Mouse (Mus musculus) spleen, postnatal 10 days (tissue): ENCODE results near the gene Enox1.

Source experiments
- DNase-seq, 2 experiments: peaks; one replicate each; pipeline ENCODE4 v3.0.0; 2021 to 2022; ENCODE audit warnings: low spot score in 2 of 2

The Enox1 gene

DNA sequence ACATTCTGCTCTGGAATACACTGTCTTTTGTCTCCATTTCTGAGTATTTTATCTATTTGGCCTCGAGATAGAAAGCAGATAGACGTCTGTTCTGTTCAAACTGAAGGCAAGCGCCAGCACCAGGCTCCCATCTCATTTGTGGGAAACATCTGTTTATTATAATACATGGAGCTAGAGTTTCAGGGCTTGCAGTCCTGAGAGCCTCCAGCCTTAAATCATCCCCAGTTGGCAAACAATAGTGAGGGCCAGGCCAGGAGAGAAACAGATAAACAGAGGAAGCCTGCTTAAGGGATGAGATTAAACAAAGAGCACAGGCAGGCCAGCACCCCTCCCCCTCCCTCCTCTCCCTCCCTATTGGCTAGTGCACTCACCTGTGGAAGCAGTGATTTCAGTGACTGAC lies 417.9 kb downstream of the Enox1 start:
- DNase-seq: no peak

DNA sequence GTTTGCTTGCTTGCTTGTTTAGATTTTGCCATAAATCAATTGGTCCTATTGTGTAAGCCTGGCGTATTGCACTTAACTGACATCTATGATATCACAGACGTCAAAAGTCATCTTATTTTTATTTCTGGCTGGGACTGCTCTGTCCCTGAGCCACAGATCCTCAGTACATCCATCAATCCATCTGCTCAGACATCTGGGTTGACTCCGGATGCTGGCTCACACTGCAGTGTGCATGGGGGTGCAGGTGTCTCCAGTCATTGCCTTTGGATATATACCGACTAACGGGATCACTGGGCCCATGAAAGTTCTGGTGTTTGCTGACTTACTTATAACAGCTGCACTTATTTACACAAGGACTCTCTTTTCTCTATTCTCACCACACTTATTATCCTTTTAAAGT lies 419.8 kb downstream of the Enox1 start:
- no peak for DNase-seq

DNA sequence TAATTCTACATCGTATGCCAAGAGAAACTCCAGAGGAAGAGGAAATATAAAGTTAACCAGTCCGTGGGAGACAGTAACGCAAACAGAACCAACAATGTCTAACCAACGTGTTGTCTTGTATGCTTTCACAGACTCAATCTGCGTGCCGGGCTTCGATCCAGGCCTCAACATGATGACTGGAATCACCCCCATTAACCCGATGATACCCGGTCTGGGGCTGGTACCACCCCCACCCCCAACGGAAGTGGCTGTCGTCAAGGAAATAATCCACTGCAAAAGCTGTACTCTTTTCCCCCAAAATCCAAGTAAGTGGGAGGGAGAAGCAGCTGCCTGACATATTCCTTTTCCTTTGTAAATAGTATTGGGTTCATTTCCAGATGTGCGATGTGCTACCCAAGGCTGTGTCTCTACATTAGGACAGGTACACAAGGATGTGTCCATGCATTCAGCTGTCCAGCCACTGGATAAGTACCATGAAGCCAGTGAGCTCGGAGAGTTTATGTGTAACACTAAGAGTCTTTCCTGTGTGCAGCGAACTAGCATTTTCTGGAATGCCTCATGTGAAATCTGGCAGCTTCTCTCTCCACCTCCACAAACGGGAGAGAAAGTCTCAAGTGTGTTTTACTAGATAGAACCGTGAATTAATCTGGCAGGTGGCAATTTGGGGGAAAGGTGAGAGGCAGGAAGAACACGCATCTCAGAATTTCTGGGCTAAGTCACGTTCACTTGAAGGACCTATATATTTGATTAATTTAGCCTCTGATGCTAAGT lies 421.1 kb downstream of the Enox1 start:
- no peak for DNase-seq

DNA sequence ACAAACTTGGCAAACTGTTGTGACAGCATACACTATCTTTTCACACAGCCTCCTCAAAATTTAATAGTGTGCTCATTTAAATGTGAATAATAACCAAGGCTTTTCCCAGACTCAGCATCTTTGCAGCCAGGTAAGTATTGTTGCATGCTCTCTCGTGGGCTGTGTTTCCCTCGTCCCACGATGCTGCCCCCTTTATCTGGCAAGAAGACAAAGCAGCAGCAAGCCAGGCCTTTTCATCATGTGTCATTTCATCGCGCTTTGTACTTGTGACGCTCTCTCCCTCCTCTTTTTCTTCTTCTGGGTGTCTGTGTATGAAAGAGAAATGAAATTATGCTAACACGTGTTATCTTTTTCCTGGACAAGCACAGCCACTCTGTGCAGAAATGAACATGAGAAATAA lies 421.8 kb downstream of the Enox1 start:
- DNase-seq: no peak

DNA sequence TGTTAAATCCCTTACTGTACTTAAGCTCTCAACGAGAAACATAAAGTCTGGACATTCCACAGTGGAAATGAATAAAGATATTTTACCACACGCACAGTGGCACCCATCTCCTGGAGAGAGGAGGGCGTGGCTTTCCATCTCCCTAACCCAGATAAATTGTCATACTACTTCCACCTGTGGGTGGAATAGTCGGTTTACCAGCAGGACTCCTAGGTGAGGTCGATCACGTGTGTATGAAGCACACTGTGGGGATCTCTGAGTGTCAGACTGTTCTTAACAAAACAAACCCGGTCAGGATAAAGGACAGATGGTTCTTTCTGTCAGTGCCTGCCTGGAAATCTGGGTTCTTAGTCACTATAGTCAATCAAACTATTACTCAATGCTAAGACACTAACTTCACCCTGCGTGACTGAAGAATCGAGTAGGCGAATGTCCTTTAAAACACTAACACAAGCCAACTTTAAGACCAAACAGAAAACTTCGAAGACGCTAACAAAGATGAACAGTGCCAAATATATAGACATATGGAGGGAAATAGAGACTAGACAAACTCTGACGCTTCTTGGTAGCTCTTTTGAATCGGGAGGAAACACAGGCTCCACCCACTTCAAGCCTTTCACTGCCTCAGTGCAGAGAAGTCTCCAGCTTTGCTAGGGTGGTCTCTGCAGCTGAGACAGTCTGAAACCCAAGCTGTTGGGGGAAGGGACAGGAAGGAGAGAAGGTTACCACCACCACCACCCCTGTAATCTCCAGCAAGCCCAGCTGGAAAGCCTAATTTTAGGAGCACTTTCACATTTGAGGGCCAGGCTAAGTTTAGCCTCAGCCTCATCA lies 423.8 kb downstream of the Enox1 start:
- no peak for DNase-seq

DNA sequence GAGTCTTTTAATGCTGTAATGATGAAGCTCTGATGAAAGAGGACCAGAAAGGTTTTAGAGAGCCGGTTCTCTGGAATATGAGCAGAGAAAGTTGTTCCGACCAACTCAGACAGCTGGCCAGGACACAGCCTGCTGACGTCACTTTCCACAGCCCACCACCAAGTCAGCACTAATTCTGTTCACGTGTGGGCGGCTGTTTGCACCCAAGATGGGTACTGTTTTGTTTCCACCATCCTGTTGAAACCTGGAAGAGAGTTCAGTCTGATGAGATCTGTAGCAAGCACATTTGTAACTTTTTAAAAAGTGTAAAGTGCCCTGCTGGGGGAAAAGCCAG lies 424.3 kb downstream of the Enox1 start:
- DNase-seq: no peak

DNA sequence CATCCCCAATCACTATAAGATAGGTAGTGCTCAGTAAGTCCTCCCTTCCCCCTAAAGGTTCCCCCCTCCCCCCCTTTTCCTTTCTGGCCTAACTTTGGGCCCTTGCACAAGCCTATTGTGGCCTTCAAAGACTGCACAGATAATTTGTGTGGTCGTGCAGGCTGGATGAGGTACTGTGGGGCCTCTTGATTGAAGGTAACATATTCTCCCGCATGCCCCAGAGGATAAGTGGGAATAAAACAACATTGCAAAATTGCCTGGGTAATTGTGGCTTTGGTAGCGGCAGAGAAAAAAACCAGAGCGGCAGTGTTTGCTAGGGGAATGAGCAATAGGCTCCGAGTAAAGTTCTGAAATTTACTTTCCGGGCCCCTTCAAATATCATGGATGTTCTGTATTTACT lies 425.1 kb downstream of the Enox1 start:
- no peak for DNase-seq

DNA sequence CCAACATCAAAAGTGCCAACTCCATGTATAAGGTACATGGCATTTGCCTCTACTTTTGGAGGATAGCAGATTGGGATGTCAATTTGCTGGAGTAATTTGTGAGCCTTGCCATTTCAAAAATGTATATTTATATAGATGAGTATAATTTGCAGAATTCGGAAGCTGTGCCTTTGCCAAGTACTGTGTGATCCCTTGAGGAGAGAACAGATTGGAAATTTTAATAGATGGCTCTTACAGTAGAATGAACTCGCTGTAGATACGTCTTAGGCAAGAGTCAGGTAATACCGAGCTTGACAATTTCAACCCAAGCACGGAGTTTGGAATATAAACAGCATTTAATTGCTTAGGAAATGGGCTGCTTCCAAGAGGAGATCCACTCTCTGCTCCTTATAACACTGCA lies 427.9 kb downstream of the Enox1 start:
- DNase-seq: no peak

DNA sequence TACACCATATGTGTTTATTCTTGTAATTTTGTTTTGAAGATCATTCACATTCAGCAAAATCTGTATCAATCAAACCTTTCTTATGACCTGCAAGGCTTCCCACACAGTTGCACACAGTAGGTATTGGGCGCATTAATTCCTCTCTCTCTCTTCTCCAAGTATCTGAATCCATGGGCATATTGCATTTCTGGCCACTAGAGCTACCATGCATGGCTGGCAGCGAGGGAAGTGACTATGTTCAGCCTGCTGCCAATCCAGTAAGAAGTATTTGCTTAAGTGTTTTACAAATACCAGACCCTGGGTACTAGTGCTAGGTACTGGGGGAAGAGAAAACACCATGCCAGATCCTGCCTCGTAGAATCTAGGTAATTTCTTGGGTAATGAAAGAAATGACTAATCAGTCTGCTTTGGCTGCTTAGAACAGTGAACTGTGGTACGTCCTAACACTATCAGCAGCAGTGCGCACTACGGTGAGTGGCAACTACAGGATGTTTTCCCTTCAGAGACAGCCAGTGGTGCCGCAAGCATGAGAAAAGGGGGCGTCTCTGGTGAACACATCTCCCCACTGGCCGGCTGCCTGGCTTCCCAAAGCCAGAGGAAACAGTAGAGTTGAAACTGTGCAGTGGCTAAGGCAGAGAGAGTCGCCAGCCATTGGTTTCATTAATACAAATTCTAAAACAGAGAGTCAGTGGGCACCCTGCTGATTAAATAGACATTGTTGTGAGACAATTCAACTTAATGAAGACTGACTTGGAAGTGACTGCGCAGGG lies 428.7 kb downstream of the Enox1 start:
- no peak for DNase-seq

DNA sequence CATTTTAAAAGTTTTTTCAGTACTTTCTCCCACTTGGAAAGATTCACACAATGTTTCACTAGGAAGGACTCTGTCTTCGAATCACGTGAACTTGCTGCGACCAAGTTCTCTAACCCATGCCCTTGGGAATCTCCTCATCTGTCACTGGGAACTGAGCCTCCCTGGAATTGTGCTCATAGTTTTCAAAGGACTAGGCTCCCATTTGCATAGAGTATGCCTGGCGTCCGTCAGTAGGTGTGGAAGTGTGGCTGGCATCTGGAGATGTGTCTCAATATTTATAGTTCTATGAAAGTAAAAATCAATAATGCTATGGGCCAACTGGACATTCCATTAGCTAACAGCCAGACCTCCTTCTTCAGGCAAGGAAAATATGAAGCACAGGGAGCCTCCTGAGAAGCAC lies 429.5 kb downstream of the Enox1 start:
- no peak for DNase-seq

DNA sequence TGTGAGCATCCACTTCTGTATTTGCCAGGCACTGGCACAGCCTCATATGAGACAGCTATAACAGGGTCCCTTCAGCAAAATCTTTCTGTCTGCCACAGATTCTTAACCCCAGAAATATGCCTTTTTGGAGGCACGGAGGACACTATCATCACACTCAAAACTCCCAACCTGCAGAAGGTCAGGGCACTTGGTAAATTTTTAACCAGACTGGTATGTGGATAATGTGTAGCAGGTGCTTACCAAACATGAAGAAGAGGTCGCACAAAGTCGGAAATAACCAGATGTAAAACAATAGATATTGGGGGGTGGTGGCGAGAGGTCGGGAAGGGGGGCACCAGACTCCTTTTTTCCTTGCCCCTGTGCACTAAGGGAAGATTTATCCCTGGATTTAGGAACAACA lies 430.6 kb downstream of the Enox1 start:
- no peak for DNase-seq

DNA sequence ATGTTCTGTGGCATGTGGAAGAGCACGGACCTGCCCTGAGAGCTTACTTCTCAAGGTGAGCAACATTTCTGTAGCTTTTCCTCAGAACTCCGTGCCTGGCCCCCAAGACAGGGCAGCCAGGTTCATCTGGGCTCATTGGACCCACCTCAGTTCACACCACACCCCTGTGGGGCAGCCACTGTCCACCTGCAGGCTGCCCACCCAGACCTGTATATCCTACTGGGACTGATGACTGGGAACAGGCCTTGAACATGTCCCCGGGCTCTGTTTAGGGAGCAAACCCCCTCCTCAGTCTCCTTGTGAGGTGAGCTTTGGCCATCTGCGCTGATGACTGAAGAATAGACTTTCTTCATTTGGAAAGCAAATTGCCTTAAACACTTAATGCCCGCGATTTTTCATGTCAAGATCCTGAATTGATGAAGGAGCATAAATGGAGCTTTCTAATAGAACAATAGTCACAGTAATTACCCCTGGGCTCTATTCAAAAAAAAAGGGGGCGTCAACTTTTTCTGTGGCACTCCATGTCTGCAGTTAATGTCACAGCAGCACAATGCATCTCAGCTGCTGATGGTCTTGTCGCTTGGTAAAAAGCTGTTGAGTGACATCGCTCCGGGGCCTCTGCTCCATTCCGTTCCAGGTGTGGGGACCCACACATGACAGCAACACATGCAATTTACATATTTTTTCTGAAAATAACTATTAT lies 436.7 kb downstream of the Enox1 start:
- no peak for DNase-seq

DNA sequence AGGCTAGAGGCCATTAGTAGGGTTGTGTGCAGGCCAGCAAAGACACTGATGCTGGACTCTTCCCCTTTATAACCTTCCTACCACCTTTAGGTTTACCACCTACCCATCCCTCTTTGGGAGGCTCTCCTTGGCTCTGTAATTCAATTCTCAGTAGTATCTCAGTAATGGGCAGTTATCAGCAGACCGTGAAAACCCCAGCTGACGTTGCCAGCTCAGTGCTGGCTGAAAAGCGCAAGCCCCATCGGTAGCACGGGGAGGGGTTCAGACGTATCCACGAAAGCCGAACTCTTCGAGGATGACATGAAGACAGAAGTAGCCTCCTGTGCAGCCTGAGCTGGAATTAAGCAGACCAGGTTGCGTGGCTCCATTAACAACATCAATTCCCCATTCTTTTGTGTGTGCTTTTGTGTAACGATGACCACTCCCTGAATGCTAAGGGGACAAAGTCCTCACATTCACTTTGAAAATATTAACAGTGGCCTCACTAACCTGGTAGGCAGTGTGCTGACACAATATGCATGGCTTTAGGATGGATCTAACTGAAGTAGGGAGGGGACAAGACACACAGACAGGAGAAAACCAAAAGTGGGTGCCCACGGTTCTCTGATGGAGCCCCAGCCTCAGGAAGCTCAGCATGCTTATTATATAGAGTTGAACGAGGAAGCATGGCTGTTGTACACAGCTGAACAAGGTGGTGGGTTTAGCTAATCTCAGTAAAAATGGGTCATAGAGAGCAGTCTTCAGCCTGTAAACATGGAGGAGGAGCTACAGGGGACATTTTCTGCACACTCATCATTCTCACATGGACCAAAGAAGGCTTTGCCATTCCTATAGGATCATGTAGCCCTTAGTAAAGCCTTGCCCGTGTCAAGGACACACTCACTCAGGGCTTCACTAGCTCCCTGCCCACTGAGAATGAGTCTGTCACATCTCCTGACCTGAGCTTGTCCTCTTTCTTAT lies 439.9 kb downstream of the Enox1 start:
- no peak for DNase-seq

DNA sequence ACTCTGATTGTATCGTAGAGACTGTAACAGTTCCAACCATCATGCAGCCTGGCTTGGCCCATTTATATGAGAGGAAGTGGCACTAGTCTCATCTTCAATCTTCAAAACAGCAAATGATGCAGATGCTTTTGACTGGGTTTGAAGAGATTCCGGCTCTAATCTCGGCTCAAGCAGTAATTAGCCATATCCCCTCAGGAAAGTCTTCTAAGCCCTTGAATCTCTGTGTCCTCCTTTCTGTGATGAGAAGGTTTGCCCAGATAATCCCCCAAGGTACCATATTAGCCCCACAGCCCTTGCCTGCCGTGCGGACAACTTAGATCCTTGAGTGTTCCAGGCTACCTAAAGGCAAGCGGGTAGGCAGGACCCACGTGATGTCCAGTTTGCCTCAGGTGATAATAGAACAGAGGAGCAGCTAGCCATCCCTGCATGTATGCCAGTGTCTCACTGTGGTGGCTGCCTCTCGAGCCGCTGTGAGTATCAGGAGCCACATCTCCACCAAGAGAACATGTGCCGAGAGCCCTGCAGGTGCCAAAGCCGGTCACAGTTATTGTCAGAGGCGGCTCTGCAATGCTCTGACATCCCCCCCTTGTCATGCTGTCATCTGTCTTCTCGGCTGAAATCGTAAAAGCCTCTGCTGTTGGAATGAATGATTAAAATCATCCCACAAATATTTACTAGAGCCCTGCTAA lies 442.6 kb downstream of the Enox1 start:
- DNase-seq: no peak

DNA sequence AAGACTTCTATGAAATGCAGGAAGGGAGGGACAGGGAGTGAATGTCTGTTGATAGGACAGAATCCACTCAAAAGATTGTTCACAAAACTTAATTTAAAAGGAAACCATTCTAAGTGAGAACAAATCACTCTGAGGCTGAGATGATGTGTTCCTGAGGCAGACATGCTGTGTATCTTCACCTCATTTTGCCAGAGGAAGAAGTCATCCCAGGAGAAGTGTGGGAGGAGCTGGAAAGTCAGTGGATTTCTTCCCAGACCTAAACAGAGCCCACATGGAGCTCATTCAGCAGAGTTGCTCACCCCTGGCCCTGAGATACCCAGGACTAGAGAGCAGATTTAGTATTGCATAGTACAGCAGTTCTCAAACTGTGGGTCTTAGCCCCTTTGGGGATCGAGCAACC lies 444.2 kb downstream of the Enox1 start:
- DNase-seq: no peak

DNA sequence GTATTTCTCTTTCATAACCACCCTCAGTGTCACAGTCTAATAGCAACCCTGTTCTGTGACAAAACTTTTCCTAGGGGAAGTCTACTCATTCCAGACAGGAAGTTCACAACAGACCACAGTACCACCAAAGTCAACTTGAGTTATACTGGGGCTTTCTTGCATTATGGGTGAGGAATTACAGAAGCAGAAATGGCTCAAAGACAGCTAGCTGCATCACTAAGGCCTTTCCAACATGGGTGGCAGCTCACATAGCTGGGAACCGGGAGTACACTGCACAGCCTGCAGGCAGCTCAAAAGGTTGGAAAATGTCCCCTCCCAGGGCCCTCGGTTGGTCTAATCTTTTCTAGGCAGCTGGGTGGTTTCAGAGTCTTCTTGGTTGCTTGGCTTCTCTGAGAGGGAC lies 444.9 kb downstream of the Enox1 start:
- no peak for DNase-seq

DNA sequence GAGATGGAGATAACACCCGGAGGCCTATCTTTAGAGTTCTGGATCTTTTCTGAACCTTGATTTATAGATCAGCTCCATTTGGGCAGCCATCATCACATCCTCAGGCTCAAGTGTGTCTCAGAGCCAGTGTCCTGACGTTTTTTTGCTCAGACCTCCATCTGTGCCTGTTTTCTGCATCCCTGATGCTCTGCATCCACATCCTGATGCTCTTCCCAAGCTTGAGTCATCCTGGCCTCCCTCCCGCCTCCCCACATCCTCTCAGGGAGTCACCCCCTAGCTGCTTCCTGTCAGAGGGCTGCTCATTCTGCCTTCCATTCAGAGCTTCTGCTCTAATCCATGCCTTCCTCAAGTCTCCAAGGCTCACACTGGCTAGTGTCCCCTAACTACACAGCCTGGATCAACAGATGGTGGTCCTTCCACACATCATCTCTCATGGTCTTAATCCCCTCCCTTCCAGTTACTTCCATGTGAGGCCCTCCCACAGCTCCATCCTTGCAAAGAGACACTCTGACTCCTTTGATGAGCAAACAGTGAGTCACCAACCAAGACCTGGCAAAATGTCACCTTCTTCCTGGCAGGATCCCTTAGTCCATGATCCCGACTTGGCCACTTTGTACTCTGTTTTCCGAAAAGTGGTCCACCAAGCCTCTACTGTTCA lies 451.7 kb downstream of the Enox1 start:
- no peak for DNase-seq

DNA sequence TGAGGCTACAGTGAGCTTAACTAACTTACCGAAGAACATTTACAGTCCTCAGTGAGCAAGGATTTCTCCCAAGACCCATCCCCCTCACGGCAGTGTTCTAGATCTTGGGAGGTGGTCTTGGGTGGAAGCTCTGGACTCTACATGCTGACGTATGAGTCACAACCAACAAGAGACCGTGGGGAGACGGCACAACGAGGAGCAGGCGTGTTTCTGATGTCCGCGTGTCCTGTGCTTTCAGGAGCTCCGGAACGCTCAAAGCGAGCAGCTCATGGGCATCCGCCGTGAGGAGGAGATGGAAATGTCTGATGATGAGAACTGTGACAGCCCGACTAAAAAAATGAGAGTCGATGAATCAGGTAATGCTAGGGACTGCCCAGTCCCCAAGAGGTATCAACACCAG lies 458.6 kb downstream of the Enox1 start:
- DNase-seq: no peak

DNA sequence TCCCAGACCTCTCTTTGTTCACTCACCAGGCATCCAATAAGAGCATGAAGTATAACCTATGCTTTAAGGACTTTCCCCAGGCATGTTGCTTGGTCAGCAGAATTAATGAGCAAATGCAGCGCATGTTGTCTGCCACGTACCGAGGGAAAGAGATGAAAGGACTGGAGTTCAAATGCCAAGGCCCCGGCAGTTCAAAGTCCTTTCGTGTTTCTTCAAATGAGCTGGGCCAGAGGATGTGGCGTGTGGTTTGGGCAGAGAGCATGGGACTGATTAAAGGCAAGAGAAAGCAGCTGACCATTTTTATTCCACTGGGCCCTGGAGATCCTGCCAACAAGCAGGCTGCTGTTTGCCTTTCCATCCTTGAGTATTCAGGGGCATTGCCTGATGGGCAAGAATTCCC lies 460.7 kb downstream of the Enox1 start:
- DNase-seq: no peak
